Mouse (Mus musculus): ENCODE results near the gene Dnpep.
A peak's percentile ranks its signal among the peaks of the same experiment; 100 is the strongest.

The Dnpep gene

GRCm38 (mm10) chr1:75331271-75331670 is 13.5 kb upstream of the Dnpep start:
- no peak for DNase-seq (ENCODE audit: low read depth, low spot score)

GRCm38 (mm10) chr1:75327461-75327860 is 9.7 kb upstream of the Dnpep start:
- DNase-seq (ENCODE audit: low read depth, low spot score): no peak

- DNase-seq (ENCODE audit: low read depth, low spot score): no peak
Observed at GRCm38 (mm10) chr1:75319166-75319565, 1.4 kb upstream of the Dnpep start.

GRCm38 (mm10) chr1:75318736-75319135 is 946 bp upstream of the Dnpep start:
- DNase-seq (ENCODE audit: low read depth, low spot score): no peak

GRCm38 (mm10) chr1:75318301-75318700 is 511 bp upstream of the Dnpep start:
- DNase-seq (ENCODE audit: low read depth, low spot score): no peak

- peak; percentile 80 for DNase-seq (ENCODE audit: low read depth, low spot score)
Observed at GRCm38 (mm10) chr1:75316861-75317240, 939 bp downstream of the Dnpep start.

GRCm38 (mm10) chr1:75315456-75316365 is 2.1 kb downstream of the Dnpep start:
- DNase-seq (ENCODE audit: low read depth, low spot score): no peak

GRCm38 (mm10) chr1:75315011-75315410 is 2.8 kb downstream of the Dnpep start:
- no peak for DNase-seq (ENCODE audit: low read depth, low spot score)

GRCm38 (mm10) chr1:75311694-75312093 is 6.1 kb downstream of the Dnpep start:
- DNase-seq (ENCODE audit: low read depth, low spot score): no peak

- DNase-seq (ENCODE audit: low read depth, low spot score): no peak
Observed at GRCm38 (mm10) chr1:75304662-75305061, 13.1 kb downstream of the Dnpep start.

- DNase-seq (ENCODE audit: low read depth, low spot score): peak; percentile 71
Observed at GRCm38 (mm10) chr1:75294294-75294693, 23.5 kb downstream of the Dnpep start.

GRCm38 (mm10) chr1:75293331-75293701 is 24.5 kb downstream of the Dnpep start:
- no peak for DNase-seq (ENCODE audit: low read depth, low spot score)

GRCm38 (mm10) chr1:75292476-75293330 is 25.1 kb downstream of the Dnpep start:
- DNase-seq (ENCODE audit: low read depth, low spot score): peak; percentile 49

- DNase-seq (ENCODE audit: low read depth, low spot score): no peak
Observed at GRCm38 (mm10) chr1:75291321-75291720, 26.5 kb downstream of the Dnpep start.

GRCm38 (mm10) chr1:75290582-75290981 is 27.2 kb downstream of the Dnpep start:
- peak; percentile 79 for DNase-seq (ENCODE audit: low read depth, low spot score)

GRCm38 (mm10) chr1:75289888-75290431 is 27.8 kb downstream of the Dnpep start:
- peak; percentile 83 for DNase-seq (ENCODE audit: low read depth, low spot score)

- DNase-seq (ENCODE audit: low read depth, low spot score): peak; percentile 81
Observed at GRCm38 (mm10) chr1:75289376-75289775, 28.4 kb downstream of the Dnpep start.

- no peak for DNase-seq (ENCODE audit: low read depth, low spot score)
Observed at GRCm38 (mm10) chr1:75284911-75285310, 32.9 kb downstream of the Dnpep start.

GRCm38 (mm10) chr1:75283017-75283416 is 34.8 kb downstream of the Dnpep start:
- DNase-seq (ENCODE audit: low read depth, low spot score): peak; percentile 87

- peak; percentile 85 for DNase-seq (ENCODE audit: low read depth, low spot score)
Observed at GRCm38 (mm10) chr1:75278228-75278627, 39.6 kb downstream of the Dnpep start, which contains the start of gene Resp18. Resp18 (minus strand) TSS chr1:75278415.

GRCm38 (mm10) chr1:75277195-75278188 is 40.3 kb downstream of the Dnpep start:
- peak; percentile 72 for DNase-seq (ENCODE audit: low read depth, low spot score)
